Mouse (Mus musculus): ENCODE measurements around the gene Anapc16.

The Anapc16 gene

GRCm38 (mm10) chr10:59970450-59971062 is 32.4 kb downstream of the Anapc16 start:
- DNase-seq (ENCODE audit: low spot score in 2 of 2) = no peak

- DNase-seq (ENCODE audit: low spot score in 2 of 2) = peak; percentile 64 to 71
These were observed 33.0 kb downstream of the Anapc16 start for GRCm38 (mm10) chr10:59969821-59970449.

- DNase-seq (ENCODE audit: low spot score in 2 of 2) = no peak
These were observed 35.5 kb downstream of the Anapc16 start for GRCm38 (mm10) chr10:59967309-59967942.

- no peak for DNase-seq (ENCODE audit: low spot score in 2 of 2)
These were observed 36.2 kb downstream of the Anapc16 start for GRCm38 (mm10) chr10:59966743-59967142.

- no peak for DNase-seq (ENCODE audit: low spot score in 2 of 2)
These were observed 37.1 kb downstream of the Anapc16 start for GRCm38 (mm10) chr10:59965788-59966187.

GRCm38 (mm10) chr10:59965362-59965695 is 37.6 kb downstream of the Anapc16 start:
- no peak for DNase-seq (ENCODE audit: low spot score in 2 of 2)

- peak; percentile 53 to 70 for DNase-seq (ENCODE audit: low spot score in 2 of 2)
These were observed 38.2 kb downstream of the Anapc16 start for GRCm38 (mm10) chr10:59964504-59965361.

GRCm38 (mm10) chr10:59963609-59964008 is 39.3 kb downstream of the Anapc16 start:
- peak; percentile 51 to 55 for DNase-seq (ENCODE audit: low spot score in 2 of 2)

GRCm38 (mm10) chr10:59959517-59959916 is 43.4 kb downstream of the Anapc16 start:
- DNase-seq (ENCODE audit: low spot score in 2 of 2) = no peak

- DNase-seq (ENCODE audit: low spot score in 2 of 2) = no peak
These were observed 44.5 kb downstream of the Anapc16 start for GRCm38 (mm10) chr10:59958458-59958857.

GRCm38 (mm10) chr10:59957171-59958149 is 45.5 kb downstream of the Anapc16 start:
- DNase-seq (ENCODE audit: low spot score in 2 of 2) = peak in 1 of 2 experiments; percentile 44

- DNase-seq (ENCODE audit: low spot score in 2 of 2) = no peak
These were observed 46.3 kb downstream of the Anapc16 start for GRCm38 (mm10) chr10:59956681-59957080.

GRCm38 (mm10) chr10:59953564-59954039 is 49.3 kb downstream of the Anapc16 start:
- DNase-seq (ENCODE audit: low spot score in 2 of 2) = peak; percentile 25 to 39

GRCm38 (mm10) chr10:59952781-59953563 is 50.0 kb downstream of the Anapc16 start:
- peak; percentile 30 to 38 for DNase-seq (ENCODE audit: low spot score in 2 of 2)

- DNase-seq (ENCODE audit: low spot score in 2 of 2) = peak in 1 of 2 experiments; percentile 54
These were observed 50.7 kb downstream of the Anapc16 start for GRCm38 (mm10) chr10:59952152-59952780.

GRCm38 (mm10) chr10:59951211-59952151 is 51.5 kb downstream of the Anapc16 start, which contains the start of gene Ddit4:
Ddit4 (minus strand) TSS chr10:59951834.
- peak; percentile 100 for DNase-seq (ENCODE audit: low spot score in 2 of 2)

- DNase-seq (ENCODE audit: low spot score in 2 of 2) = peak; percentile 90
These were observed 52.2 kb downstream of the Anapc16 start for GRCm38 (mm10) chr10:59950716-59951191.
